Mouse (Mus musculus) spleen, adult 2 months (tissue): Measurements from ENCODE around the gene Ykt6.

Source experiments
- CTCF ChIP-seq: fragments of 200-500 bp; IDR thresholded peaks from 2 replicates; pipeline ENCODE4 v1.5.1; 2011; ENCODE audit warnings: mild to moderate bottlenecking, inconsistent platforms; ENCODE audit not compliant: insufficient read depth, insufficient read length, insufficient replicate concordance; ENCODE audit errors: extremely low read depth
- POLR2A ChIP-seq: fragments of 200-500 bp; IDR thresholded peaks from 2 replicates; pipeline ENCODE4 v1.6.1; 2011; ENCODE audit warnings: low read depth, low read length, inconsistent platforms

GRCm38 (mm10) chr11:5926696-5927220, 28.7 kb upstream of the Ykt6 start:
- TF ChIP-seq POLR2A (no peak), CTCF (no peak)
